Mouse (Mus musculus): Measurements from ENCODE around the gene Gigyf2. TPM values are rescaled to one million over a fixed set of nuclear protein-coding genes. Genes with fewer than 3 reads are reported as not detected.
A peak's percentile ranks its signal among the peaks of the same experiment; 100 is the strongest.
"Not testable (repeated sequence)": the region's sequence is repeated elsewhere in the genome, so short reads cannot be mapped to it uniquely, and the experiment has no call there.

The Gigyf2 gene
- polyA plus RNA-seq, 1 experiment from 2014 or later: 50.6 TPM

DNA sequence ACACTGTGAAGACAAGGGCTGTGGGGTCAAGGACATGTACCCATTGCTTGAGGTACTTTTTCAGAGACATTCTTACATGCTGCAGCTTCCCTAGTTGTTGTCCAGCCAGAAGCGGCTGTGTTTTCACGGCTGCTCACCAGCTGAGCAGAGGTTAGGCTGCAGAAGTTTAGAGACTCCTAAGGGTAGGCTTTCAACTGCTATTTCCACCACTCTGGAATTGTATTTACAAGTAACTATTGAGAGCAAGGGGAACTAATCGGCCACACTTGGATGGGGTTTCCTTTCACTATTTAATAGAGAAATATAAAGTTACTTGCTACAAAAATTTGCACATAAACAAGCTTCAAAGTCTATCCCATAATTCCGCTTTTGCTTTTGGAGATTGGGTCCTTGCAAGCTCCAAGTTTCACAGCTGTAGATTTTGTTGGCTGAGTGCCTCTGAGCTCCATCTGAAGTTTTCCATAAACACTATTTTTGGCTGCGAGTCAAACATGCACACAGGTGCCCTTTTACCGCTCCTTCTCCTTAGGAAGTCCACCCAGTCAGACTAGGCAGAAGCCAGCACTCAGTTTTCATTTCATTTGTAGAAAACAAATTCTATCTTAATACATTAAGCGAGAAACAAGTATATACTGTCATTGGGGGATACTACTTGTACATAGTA lies 70.3 kb downstream of the Gigyf2 start:
- 48% methylated on average over 7 of the region's 7 CpGs for WGBS
- Histone ChIP-seq H3K27me3 (no peaks in the 10 kb centered on the region), H3K36me3 (no peaks in the 10 kb centered on the region), H3K27ac (peak overlapping the region; percentile 27), H3K9ac (no peak overlapping the region), H3K9me3 (no peaks in the 10 kb centered on the region), H3K4me1 (peaks cover 10% of the 10 kb centered on the region), H3K4me3 (no peak overlapping the region), H3K4me2 (no peak overlapping the region)
- no peak for ATAC-seq (ENCODE audit: borderline replicate concordance, extremely low read depth, low FRiP score, low TSS enrichment)

DNA sequence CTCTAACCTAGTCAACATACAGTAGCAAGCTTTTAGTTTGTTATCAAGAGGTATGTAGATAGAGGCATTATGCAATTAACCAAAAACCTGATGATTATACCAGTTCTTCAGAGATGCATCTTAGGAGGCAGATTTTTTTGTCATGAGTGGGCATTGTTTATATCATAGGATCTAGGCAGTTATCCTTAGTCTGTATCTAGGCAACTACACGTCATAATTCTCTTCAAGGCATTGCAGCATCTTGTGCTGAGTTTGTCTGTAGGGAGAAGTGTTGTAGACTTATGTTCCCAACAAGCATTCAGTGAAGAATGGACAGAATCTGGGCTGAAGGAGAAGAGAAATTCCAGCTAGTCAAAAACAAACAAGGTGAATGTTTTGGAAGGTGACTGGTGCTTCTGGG lies 77.9 kb downstream of the Gigyf2 start:
- Histone ChIP-seq H3K4me1 (no peaks in the 10 kb centered on the region), H3K27ac (no peak overlapping the region), H3K27me3 (no peaks in the 10 kb centered on the region), H3K9me3 (no peaks in the 10 kb centered on the region), H3K9ac (no peak overlapping the region), H3K4me3 (no peak overlapping the region), H3K36me3 (peaks cover 40% of the 10 kb centered on the region), H3K4me2 (no peak overlapping the region)
- ATAC-seq (ENCODE audit: borderline replicate concordance, extremely low read depth, low FRiP score, low TSS enrichment): no peak
- WGBS: 83% methylated on average over 1 of the region's 1 CpGs

DNA sequence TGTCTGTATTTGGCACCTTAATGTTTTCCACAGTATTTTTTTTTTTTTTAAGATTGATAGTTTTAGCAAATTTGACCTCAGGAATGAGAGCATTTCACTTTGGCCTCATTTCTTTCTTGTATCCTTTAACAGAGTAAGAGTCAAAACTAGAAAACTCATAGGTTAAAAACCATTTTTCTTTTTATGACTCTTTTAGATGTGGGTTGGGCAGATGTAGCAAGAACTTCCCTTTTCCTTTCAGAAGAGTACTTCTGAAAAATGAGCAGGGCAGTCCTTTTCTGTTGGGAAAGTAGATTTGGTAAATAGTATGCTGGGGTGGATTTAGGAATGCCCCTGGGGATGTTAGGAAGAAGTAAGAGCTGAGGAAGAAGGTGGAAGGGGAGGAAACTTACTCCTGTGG lies 79.2 kb downstream of the Gigyf2 start:
- H3K9me3 ChIP-seq: no peaks in the 10 kb centered on the region
- H3K27ac ChIP-seq: no peak overlapping the region
- no peak overlapping the region for H3K4me2 ChIP-seq
- no peak overlapping the region for H3K9ac ChIP-seq
- no peak overlapping the region for H3K4me3 ChIP-seq
- H3K4me1 ChIP-seq: no peaks in the 10 kb centered on the region
- no peaks in the 10 kb centered on the region for H3K27me3 ChIP-seq
- peaks cover 47% of the 10 kb centered on the region for H3K36me3 ChIP-seq
- no peak for ATAC-seq (ENCODE audit: borderline replicate concordance, extremely low read depth, low FRiP score, low TSS enrichment)

DNA sequence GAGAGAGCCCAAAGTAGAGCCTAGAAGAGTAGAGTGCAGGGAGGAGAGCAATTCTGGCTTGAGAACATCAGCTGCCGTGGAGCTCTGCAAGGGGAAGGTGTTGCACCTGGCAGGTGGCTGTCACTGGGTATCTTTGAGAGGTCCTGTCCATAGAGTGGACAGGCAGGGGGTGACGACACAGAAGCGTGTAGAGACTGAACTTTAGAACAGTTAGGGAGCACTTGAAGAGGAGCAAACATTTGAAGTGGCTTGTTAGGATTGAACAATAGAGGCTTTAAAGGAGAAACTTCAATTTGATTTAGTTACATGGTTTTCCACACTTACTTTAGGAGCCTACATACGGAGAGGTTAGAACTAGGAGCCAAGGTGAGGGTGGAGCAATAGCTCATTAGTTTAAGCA lies 82.6 kb downstream of the Gigyf2 start:
- H3K36me3 ChIP-seq: peaks cover 63% of the 10 kb centered on the region

DNA sequence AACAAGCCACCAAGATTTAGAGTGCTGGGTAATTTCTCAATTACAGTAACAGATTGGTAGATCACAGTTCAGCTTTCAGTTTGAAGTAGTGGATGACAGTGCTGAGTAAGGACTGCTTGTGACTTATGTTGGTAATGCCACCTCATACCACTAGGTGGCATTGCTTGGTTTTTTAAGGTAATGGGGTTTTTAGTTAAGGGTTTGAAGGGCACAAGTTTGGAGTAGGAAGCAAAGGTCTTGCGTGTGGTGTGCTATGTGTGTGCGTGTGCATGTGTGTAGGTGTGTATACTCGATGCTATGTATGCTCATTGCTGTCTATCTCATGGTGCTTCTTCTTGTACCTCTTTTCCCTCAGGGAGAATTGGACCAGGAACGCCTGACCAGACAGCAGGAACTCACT lies 91.9 kb downstream of the Gigyf2 start:
- 86% methylated on average over 4 of the region's 4 CpGs for WGBS
- no peaks in the 10 kb centered on the region for H3K4me1 ChIP-seq
- no peak overlapping the region for H3K4me2 ChIP-seq
- H3K36me3 ChIP-seq: peaks cover 43% of the 10 kb centered on the region
- H3K9ac ChIP-seq: no peak overlapping the region
- no peak overlapping the region for H3K4me3 ChIP-seq
- H3K9me3 ChIP-seq: no peaks in the 10 kb centered on the region
- no peaks in the 10 kb centered on the region for H3K27me3 ChIP-seq
- no peak for ATAC-seq (ENCODE audit: borderline replicate concordance, extremely low read depth, low FRiP score, low TSS enrichment)
- H3K27ac ChIP-seq: no peak overlapping the region

More for the DNA sequence above, 82.6 kb downstream of the Gigyf2 start:
- no peak overlapping the region for H3K4me3 ChIP-seq
- H3K9ac ChIP-seq: no peak overlapping the region
- no peak overlapping the region for H3K27ac ChIP-seq
- H3K4me2 ChIP-seq: no peak overlapping the region
- no peak for ATAC-seq (ENCODE audit: borderline replicate concordance, extremely low read depth, low FRiP score, low TSS enrichment)
- H3K27me3 ChIP-seq: no peaks in the 10 kb centered on the region
- no peaks in the 10 kb centered on the region for H3K9me3 ChIP-seq
- WGBS: 73% methylated on average over 4 of the region's 4 CpGs
- H3K4me1 ChIP-seq: no peaks in the 10 kb centered on the region

GRCm38 (mm10) chr1:87435125-87435524 lies 108.3 kb downstream of the Gigyf2 start:
- peaks cover 68% of the 10 kb centered on the region for H3K36me3 ChIP-seq
- H3K4me3 ChIP-seq: no peak overlapping the region
- 81% methylated on average over 2 of the region's 2 CpGs for WGBS
- no peaks in the 10 kb centered on the region for H3K9me3 ChIP-seq
- no peak overlapping the region for H3K9ac ChIP-seq
- no peaks in the 10 kb centered on the region for H3K27me3 ChIP-seq
- no peak overlapping the region for H3K4me2 ChIP-seq
- H3K27ac ChIP-seq: no peak overlapping the region
- no peaks in the 10 kb centered on the region for H3K4me1 ChIP-seq
- ATAC-seq (ENCODE audit: borderline replicate concordance, extremely low read depth, low FRiP score, low TSS enrichment): no peak

DNA sequence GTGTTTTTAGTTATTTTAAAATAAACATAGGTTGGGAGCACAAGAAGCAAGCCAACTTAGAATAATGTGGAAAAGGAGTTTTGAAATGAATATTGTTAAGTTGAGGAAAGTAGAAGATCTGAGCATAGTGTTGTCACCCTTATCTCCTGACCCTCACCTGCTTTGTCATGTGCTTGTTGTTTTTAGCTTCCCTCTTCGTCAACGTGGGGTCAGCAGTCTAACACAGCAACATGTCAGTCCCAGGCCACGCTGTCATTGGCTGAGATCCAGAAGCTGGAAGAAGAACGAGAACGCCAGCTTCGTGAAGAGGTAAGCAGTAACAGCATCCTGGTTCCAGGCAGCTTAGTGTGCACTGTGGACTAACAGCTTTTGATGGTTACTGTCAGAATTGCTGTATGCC lies 109.8 kb downstream of the Gigyf2 start:
- Histone ChIP-seq H3K9ac (no peak overlapping the region), H3K4me1 (no peaks in the 10 kb centered on the region), H3K27ac (no peak overlapping the region), H3K36me3 (peaks cover 69% of the 10 kb centered on the region), H3K4me3 (no peak overlapping the region), H3K27me3 (no peaks in the 10 kb centered on the region), H3K4me2 (no peak overlapping the region), H3K9me3 (no peaks in the 10 kb centered on the region)
- no peak for ATAC-seq (ENCODE audit: borderline replicate concordance, extremely low read depth, low FRiP score, low TSS enrichment)
- 61% methylated on average over 6 of the region's 6 CpGs for WGBS

DNA sequence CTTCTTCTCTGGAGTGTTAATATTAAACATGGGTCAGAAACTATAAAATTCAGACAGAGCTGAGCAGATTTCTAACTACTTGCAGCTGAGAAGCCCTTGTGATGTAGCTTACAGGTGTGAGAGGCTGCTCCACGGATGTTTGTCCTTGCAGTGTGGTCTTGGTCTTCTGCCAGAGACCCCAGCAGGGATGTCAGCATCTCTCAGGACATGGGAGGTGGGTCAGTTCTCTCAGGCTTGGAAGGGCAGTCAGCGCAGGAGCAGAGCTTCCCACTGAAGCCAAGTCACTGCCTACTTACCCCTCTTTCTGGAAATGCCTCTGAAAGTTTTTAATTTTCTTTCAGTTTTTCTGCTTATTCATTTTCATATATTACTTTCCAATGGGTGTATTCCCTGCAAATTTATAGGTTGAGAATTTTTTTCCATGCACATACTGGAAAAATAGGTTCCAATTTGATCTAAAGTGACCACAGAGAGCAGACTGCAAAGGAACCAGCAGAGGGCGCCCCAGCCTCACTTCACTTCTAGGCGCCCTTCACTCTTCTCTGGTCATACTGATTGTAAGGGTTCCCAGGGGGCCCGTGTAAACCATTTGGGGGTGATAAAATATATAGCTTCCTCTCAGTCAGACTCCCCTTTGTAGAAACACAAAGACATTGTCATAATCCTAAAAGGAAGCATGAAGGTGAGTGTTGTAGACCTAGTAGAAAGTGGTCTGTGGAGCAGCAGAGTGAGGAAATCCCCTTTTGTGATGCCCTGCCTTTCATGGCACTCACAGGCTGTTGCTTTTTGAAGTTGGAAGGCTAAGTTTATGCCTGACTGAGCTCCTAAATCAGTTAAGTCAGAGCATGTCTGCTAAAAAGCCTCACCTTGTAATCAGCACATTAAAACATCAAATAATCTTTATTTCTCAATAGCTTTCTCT lies 120.6 kb downstream of the Gigyf2 start:
- ATAC-seq (ENCODE audit: borderline replicate concordance, extremely low read depth, low FRiP score, low TSS enrichment): no peak
- H3K27ac ChIP-seq: no peak overlapping the region
- no peak overlapping the region for H3K4me2 ChIP-seq
- no peaks in the 10 kb centered on the region for H3K4me1 ChIP-seq
- H3K36me3 ChIP-seq: peaks cover 66% of the 10 kb centered on the region
- no peak overlapping the region for H3K9ac ChIP-seq
- no peaks in the 10 kb centered on the region for H3K9me3 ChIP-seq
- no peaks in the 10 kb centered on the region for H3K27me3 ChIP-seq
- no peak overlapping the region for H3K4me3 ChIP-seq
- WGBS: 35% methylated on average over 5 of the region's 5 CpGs

- Histone ChIP-seq H3K4me3 (no peak overlapping the region), H3K9ac (no peak overlapping the region), H3K4me2 (no peak overlapping the region), H3K27ac (no peak overlapping the region), H3K36me3 (peaks cover 50% of the 10 kb centered on the region), H3K4me1 (no peaks in the 10 kb centered on the region), H3K27me3 (no peaks in the 10 kb centered on the region), H3K9me3 (no peaks in the 10 kb centered on the region)
- 85% methylated on average over 4 of the region's 4 CpGs for WGBS
- ATAC-seq (ENCODE audit: borderline replicate concordance, extremely low read depth, low FRiP score, low TSS enrichment): no peak
Observed at GRCm38 (mm10) chr1:87449432-87449831, 122.6 kb downstream of the Gigyf2 start.

- H3K27ac ChIP-seq: no peak overlapping the region
- no peak overlapping the region for H3K4me2 ChIP-seq
- H3K36me3 ChIP-seq: no peaks in the 10 kb centered on the region
- H3K4me1 ChIP-seq: no peaks in the 10 kb centered on the region
- ATAC-seq (ENCODE audit: borderline replicate concordance, extremely low read depth, low FRiP score, low TSS enrichment): no peak
- no peak overlapping the region for H3K9ac ChIP-seq
- no peak overlapping the region for H3K4me3 ChIP-seq
- WGBS: 76% methylated on average over 1 of the region's 1 CpGs
- no peaks in the 10 kb centered on the region for H3K27me3 ChIP-seq
- no peaks in the 10 kb centered on the region for H3K9me3 ChIP-seq
Observed at GRCm38 (mm10) chr1:87456425-87456824, 129.6 kb downstream of the Gigyf2 start.

DNA sequence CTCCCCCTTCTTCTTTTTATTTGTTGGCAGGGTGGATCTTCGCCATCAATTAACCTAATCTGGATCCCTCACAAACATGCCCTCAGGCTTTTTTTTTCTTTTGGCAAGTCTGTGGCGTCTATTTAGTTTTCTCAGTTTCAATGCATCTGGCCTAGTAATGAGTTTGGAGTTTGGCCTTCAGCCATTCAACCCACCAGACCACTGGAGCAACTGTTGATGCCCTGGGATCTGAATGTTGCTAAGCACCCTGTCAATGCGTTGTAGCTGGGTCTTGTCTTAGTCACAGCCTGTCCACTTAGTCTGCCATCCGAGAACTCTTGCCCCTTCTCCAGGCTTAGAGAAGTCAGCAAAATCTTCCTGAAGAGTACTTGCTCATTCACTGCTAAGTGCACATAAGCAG lies 131.2 kb downstream of the Gigyf2 start:
- H3K36me3 ChIP-seq: no peaks in the 10 kb centered on the region
- H3K4me1 ChIP-seq: no peaks in the 10 kb centered on the region
- H3K9ac ChIP-seq: no peak overlapping the region
- 82% methylated on average over 4 of the region's 4 CpGs for WGBS
- no peak for ATAC-seq (ENCODE audit: borderline replicate concordance, extremely low read depth, low FRiP score, low TSS enrichment)
- no peak overlapping the region for H3K4me2 ChIP-seq
- H3K27me3 ChIP-seq: no peaks in the 10 kb centered on the region
- H3K27ac ChIP-seq: no peak overlapping the region
- no peaks in the 10 kb centered on the region for H3K9me3 ChIP-seq
- H3K4me3 ChIP-seq: no peak overlapping the region

DNA sequence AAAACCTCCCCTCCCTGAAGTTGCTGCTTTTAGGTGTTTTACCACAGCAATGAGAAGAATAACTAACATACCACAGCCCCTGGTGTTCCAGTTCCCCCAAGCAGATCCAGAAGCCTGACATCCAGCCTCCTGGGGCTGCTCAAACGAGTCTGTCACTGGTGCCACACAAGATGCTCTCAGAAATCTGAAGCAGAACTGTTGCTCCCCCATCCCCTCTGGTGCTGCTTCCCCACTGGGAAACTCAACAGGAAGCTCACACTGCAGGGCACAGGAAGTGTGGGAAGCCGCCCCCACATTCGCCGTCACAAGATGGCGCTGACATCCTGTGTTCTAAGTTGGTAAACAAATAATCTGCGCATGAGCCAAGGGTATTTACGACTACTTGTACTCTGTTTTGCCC lies 133.1 kb downstream of the Gigyf2 start:
- not testable (repeated sequence) for H3K4me1 ChIP-seq; H3K27ac ChIP-seq; H3K4me3 ChIP-seq; H3K4me2 ChIP-seq; H3K27me3 ChIP-seq; H3K9ac ChIP-seq; H3K36me3 ChIP-seq; ATAC-seq (ENCODE audit: borderline replicate concordance, extremely low read depth, low FRiP score, low TSS enrichment); H3K9me3 ChIP-seq
- 82% methylated on average over 7 of the region's 7 CpGs for WGBS
